Mouse (Mus musculus) layer of hippocampus, adult 11-12 months (tissue): ENCODE measurements around the gene Grk1.

Experiments used
- DNase-seq: peaks from one replicate; pipeline ENCODE4 v3.0.0; 2022; ENCODE audit warnings: low spot score

Grk1 gene

DNA sequence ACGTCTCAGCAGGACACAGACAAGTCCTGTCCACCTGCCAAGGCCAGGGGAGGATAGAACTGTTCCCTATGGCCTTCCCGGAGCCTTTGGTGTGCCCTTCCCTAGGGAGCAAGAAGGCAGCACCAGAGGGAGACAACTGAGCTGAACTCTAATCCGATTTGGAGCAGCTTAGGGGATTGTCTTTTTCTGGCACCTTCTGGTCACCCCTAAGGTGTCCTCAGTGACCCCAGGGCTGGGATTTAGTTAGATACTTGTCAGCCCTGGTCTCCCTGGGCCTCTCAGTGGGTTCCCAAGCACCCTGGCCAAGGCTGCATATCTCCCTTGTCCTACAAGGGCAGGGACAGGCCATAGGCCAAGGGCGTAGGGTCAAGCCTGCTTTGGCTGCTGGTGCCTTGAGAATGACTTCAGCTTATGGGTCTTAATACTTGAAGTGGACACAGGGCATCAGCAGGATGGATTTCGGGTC, at the start of gene Grk1:
Grk1 (plus strand) TSS at position 416 of the 466 bp plus-strand sequence.
- DNase-seq = no peak

DNA sequence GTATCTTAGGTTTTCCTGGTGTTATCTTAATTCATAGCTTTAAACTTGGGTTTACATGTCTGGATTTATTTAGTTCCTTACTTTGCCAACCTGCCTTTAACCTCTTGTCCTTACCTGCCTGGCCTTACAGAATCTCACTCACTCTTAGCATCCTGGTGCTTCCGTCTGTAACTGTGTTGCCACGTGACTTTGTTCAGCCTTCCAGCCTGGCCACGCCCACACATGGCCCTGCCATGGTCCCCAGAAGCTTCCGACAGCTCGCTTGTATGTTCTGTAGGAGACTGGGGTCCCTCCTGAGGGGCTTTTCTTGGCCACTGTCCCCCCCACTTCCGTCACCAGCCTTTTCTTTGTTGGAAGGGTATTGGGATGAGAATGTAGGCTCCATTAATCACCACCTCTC, 48.7 kb upstream of the Grk1 start:
- no peak for DNase-seq

DNA sequence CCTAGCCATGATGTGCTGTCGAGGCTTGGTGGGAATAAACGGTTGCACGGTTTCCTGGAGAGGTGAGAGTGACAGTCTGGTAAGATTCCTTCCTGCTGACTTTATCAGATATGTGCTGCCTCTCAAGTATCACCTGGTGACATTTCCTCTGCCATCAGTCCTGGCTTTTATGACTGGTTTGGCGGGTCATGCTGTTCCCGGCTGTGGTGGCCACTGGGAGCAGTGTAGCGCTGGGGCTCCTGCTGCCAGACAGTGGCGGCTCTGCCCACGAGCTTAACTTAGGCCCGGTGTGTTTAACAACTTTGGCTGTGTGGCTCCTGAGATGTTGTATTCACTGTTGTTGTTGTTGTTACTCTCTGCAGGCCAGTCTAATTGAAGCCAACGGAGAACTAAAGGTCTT, 48.2 kb upstream of the Grk1 start:
- no peak for DNase-seq

DNA sequence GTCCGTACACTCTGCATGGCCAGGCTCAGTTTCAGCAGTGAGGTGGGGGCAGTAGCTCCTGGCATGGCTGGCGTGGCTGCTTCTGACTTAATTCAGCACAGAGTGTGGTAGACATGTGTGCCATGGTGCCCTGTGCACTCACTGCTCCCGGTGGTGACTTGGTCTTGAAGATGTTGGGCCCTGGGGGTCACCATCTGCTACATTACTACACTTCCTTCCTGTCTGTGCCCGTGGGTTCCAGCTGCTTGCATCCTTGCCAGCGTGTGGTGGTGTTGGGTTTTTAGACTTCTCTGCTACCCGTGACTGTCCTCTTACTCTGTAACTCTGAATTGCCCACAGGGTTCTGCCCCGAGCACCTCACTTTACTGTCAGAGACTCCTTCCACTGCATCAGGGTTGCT, 44.7 kb upstream of the Grk1 start:
- DNase-seq = no peak

DNA sequence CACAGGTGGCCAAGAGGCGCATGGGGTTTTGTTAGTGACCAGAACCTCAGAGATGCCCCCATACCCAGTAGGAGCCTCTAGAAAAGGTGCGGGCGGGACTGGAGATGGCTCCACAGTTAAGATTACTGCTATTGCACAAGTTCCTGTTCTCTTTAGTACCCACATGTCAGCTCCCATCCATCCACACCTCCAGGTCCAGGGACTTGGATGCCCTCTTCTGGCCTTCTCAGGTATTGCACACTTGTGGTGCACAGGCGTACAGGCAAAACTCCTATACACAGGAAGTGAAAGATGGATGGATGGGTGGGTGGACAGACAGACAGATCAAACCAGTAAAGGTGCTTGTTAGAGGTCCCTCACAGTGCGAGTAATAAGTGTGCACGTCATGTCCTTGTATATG, 43.0 kb upstream of the Grk1 start:
- DNase-seq = no peak

DNA sequence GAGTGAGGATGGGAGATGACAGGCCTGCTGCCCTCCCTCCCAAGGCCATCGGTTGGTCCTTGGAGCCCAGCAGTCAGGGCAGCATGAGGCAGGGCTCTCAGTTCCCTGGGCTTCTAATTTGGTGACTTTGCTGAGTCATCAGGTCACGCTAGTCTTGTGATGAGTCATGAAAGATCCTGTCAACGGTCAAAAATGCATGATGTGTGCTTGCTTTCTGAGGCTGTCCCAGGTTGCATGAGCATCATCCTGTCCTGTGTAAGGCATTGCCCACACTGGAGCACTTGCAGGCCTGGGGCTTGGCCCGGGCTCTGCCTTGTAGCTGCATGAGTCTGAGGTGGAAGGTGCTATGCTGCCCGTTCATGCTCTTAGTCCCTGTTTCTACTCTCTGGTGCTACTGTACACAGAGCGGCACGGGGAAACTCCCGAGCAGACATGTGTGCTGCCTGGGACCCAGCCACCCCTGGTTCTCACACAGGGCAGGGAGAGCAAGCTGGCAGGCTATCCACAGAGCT, 31.7 kb upstream of the Grk1 start:
- DNase-seq = no peak

DNA sequence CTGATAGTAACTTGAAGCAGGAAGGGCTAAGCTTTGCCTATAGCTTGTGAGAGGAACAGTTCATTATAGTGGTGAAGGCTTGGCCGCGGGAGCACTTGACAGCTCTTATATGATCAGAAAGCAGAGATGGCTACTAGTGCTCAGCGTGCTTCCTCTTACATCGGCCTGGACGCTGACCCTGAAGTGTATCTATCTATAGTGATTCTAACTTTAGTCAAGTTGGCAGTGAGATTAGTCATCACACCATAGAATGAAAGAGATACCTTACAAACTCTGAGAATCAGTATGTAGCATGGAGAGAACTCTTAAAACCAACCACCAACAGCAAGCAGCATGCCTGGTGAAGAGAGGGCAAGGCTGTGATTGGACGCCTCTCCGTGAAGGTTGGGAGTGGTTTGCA, 23.3 kb upstream of the Grk1 start:
- no peak for DNase-seq

DNA sequence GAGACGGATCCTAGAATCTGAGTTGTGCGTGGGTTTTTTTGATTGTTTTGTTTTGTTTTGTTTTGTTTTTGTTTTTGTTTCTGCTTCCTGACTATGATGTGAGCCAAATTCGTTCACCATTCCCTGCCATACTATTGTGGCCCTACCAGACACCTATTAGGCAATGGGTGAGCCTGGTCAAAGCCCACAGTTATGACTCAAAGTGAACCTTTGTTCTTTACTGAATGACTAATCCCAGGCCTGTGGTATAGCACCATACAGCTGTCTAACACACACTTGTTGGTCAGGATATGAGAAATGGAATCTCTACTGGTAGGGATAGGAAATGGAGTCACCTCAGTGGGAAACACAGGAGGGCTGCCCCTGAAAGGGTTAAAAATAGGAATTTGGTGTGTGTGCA, 22.3 kb upstream of the Grk1 start:
- DNase-seq = no peak

DNA sequence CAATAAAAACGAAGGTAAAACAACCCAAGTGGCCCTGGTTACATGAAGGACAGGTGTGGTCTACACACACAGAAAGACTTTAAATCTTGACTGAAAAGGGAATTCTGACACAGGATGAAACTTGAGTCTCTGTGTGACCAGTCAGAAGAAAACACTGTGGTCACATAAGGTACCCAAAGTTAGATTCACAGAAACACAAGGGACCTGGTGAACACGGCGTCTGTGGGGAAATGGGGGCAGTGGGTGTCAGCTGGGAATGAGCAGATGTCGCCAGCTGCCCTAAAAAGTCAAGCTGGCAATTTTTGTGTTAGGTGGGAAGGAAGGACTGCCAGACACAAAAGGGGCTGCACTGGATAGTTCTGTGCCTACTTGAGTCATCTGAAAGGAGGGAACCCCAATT, 21.9 kb upstream of the Grk1 start:
- DNase-seq = no peak

DNA sequence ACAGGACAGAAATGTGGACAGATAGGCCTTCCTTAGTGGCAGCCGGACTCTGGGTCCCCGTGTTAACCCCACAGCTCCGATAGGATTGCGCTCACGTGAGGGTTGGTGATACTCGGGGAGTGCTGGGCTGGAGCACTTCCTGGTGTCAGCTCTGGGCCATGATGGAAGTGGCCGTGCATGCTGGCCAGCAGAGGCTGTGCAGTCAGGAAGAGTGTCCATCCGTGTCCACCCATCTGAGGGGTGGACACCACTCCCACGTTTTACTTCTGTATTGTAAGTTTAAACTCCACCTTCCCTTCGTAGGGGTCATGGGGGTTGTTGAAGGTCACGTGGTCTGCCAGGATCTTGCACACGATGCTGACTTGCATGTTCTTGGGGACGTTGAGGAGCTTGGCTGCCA, 18.5 kb upstream of the Grk1 start:
- DNase-seq = no peak

DNA sequence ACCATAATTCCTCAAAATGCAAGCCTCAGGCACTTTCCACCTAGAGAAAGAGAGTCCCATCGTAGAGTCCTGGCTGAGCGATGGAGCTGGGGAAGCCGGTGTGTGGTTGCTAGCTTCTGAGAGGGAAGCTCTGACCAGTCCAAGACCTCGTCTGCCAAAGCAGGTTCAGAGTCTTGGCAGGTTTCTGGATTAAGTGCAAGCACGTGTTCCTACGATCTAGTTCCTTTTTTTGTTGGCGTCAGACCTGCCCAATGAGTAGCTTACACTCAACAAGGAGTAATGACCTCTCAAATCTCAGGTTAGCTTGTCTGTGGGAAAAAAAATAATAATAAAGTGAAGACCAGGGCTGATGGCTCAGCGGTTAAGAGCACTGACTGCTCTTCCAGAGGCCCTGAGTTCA, 17.2 kb upstream of the Grk1 start:
- DNase-seq = no peak

DNA sequence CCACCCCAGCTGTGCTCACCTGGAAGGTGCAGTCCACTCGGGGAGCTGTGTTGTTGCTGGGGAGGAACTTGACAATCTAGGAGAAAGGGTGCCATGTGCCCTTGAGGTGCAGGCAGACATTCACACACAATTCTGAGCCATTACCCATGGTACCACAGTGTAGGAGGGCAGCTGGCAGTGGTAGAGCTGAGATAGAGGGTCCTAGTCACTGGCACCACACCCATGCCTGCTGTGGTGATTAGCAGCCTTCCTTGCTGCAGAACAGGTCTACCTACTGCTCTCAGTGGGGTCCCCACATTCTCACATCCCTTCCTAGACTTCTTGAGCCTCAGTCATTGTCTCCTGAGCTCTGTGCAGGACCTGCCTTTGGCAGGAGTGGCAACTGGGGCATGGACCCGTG, 16.1 kb upstream of the Grk1 start:
- no peak for DNase-seq

DNA sequence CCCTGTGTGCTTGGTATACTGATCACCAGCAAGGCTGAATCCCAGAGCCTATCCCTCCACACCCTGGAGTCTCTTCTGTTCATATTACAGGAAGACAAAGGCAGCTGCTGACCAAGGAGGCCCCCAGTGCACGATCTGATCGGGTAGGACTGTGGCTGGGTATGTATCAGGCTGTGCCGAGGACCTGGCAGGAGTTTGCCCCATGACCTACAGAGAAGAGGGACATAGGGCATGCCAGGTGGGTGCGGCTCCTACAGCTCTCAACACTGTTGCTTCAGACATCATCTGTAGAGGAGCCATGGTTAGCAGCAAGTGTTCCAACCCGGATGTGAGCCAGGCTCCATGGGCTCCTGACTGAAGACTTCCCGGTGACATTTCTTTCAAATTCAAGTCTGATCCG, 11.0 kb upstream of the Grk1 start:
- DNase-seq = no peak

DNA sequence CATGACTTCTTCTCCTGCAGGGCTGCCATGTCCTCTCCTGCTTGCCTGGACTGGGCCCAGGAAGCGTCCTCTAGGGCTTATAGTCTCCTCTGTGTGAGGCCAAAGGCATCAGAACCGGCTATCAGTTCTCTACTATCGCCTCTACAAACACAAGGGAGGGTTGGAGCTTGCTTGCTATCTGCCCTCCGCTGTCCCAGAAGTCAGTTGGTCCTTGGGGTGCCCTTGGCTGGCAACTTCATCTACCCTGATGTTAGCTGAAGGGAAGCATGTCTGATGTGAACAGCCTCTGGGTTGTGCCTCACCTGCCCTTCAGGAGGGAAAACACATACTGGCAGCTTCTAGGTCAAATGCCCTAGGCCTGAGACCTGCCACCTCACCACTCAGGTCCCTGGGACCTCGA, 8.2 kb upstream of the Grk1 start, which contains the start of gene Atp4b:
Atp4b (minus strand) TSS at position 101 of the 400 bp plus-strand sequence.
- no peak for DNase-seq

DNA sequence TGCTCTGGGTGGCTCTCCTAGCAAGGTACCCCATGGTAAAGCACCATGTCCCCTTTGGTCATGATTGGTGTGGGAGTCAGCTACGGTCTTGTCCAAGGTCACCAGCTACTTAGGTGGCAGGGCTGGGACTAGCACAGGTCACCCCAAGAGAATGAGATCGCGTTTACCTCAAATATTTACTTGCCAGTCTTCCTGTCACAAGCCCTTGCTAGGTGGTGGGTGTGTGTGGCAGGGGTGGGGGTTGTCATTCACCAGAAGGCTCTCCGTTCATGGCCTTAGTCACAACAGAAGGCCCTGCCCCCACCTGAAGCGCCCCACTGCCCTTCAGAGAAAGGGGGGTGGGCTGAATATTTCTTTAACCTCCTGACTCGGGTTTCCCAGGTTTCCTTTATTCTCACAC, 1.4 kb upstream of the Grk1 start:
- no peak for DNase-seq

DNA sequence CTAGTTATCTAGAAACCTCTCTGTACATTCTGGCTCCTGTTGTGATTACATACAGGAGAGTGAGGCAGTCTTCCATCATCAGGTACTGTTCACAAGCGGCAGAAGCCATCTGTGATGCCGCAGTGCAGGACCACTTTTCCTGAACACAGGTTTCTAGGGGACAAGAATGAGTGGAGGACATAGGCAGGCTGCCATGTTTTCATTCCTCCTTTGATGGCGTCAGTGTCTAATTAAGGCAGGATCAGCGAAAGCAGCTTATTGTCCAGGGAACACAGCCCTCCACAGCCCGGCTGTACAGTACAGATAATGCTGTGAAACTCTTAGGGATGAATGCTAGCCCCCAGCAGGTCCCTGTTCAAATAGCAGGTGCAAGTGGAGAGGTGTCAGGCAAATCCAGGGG, 1.1 kb downstream of the Grk1 start:
- DNase-seq = no peak

DNA sequence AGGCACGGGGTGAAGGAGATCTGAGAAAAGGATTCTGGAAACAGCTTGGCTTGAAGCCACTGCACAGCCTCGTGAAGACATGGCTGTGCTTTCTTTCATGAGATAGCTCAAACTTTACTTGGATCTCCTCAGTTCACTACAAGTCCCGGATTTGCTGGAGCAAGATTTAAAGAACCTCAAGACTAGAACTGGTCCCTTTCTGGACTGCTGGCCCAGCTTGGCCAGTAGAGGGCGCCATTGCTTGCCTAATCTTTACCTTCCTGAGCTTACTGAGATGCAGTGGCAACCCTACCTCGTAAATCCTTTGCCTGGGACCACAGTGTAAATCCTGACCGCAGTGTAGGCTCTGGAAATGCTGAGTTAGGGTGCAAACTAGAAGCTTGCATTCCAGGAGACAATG, 6.7 kb downstream of the Grk1 start:
- peak; percentile 76 for DNase-seq

DNA sequence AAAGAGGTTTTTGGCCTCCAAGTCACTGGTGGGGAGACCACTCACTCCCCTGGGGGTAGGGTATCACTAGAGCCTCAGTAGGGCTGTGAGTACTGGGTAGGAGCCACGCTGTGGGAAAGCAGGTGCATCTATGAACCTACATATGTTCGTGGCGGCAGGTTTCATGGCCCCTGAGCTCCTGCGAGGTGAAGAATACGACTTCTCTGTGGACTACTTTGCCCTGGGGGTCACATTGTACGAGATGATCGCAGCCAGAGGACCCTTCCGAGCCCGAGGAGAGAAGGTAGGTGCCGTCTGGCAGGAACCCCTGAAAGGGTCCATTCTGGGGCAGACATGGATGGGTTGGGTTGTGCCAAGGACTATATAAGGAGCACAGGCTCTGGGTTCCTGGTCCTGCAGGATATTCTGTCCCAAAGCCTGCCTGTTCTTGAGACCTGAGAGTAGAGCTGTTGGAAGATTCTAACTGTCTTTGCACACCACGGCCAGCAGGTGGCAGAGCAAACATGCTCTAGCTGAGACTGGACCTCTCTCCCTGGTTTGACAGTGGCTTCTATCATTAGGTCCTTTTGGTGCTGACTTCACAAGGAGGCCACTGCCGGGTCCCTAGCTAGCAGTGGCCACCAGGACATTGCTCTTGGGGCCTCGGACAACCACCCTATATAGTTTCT, 8.1 kb downstream of the Grk1 start:
- DNase-seq = peak; percentile 52

DNA sequence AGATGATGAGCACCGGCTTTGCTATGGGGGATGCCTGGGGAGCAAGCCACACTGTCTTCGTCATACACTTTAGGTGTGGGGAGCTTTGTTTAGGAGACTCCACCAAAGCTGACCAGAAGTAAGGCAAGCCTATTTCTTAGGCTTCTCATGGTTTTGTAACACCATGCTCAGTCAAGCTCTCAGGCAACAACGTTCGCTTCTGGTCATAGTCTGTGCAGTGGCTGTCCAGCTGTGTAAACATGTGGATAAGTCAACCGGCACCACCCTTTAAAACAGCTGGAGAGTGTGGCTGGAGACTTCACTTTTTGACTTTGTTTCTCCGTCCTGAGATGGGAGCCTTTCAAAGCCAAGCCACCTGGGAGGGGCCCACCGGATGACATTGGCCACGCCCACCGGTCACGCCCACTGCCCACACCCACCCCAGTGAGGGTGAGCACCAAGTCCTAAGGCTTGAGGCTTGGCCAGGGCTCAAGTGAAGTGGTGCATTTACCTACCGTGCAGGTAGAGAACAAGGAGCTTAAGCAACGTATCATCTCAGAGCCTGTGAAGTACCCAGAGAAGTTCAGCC, 9.0 kb downstream of the Grk1 start:
- DNase-seq = no peak

DNA sequence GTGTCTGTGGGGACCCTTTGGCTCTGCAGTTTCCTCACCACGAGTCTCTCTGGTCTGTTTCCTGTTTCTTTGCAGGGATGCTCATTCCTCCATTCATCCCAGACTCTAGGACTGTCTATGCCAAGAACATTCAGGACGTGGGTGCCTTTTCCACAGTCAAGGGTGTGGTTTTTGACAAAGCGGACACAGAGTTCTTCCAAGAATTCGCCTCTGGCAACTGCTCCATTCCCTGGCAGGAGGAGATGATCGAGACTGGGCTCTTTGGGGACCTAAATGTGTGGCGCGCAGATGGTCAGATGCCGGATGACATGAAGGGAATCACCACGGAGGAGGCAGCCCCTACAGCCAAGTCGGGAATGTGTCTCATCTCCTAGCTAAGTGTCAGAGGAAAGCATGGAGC, 11.0 kb downstream of the Grk1 start:
- DNase-seq = no peak

DNA sequence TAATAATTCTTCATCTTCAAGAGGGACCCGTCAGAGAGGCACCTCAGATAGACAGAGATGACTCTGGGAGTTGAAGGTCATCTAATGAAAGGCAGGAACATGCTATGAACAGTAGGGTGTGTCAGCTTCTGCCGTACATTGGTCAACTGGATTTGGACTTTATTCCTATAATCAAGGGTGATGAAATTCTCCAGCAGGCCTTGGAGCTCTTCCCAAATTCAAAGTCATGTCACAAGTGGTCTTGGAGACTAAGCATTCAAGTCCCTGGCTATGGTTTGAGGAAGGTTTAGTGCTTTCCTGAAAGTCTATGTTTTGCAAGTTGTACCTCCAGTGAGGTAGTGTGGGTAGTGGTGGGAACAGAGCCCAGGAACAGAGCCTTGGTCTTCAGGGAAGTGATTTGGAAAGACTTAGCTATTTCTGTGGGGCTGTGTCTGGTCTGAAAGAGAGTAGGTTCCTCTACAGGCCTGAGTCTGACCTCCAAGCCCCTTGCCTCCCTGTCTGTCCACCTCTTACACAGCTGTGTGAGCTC, 14.3 kb downstream of the Grk1 start:
- no peak for DNase-seq

DNA sequence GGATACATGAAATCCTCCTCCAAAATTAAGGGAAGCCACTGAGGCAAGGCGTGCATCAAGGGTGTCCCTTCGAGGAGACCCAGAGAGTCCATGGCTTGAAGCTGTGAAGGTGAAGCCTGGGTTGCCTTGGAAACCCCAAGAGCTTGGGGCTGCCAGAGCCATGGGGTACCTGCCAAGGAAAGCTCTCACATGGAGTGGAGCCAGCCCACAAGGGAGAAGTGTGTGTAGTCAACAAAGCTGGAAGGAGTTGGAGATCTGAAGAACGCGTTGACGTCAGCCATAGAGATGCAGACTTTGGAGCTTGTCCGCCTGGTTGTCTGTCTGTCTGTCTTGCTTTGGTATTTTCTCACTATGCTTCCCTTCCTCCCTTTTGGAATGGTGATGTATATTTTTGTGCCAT, 16.1 kb downstream of the Grk1 start:
- no peak for DNase-seq

DNA sequence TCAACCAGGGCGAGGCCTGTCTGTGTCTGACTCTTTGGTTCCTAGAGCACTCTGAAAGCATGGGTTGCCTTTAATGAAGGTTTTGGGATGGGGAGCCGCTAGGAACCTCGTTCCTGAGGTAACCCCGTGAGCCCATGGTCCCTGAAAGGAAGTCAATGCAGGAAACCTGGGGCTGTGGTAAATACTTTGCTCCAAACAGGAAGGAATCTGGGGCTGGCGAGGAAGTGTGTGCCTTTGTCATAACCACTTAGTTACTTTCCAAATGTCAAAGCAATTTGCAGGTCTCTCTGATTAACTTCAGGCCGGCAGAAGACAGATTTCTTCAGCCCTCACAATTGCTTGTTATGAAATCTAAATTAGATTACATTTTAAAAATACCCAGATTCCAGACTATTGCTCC, 22.5 kb downstream of the Grk1 start:
- DNase-seq = no peak

DNA sequence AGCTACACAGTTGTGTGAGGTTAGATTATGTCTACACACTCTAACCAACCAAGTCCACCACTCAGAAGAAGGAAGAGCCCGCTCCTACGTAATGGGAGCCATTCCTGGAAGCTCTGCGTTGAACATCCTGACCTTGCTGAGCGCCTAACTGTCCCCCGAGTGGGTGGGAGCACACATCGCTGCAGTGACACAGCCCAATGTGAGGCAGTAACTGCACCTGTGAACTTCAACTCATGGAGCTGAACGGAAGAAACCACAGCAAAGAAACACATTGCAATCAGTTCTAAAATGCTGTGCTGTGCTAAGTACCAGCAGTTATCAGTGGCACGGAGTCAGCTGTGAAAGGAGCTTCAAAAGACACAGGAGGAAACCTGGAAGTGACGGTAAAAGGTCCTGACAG, 23.3 kb downstream of the Grk1 start:
- no peak for DNase-seq
